Mouse (Mus musculus): ENCODE results near the gene Csnk1g1. TPM values are rescaled to one million over a fixed set of nuclear protein-coding genes. Genes with fewer than 3 reads are reported as not detected.

Csnk1g1 gene
- total RNA-seq, 1 experiment: 23.5 TPM

DNA sequence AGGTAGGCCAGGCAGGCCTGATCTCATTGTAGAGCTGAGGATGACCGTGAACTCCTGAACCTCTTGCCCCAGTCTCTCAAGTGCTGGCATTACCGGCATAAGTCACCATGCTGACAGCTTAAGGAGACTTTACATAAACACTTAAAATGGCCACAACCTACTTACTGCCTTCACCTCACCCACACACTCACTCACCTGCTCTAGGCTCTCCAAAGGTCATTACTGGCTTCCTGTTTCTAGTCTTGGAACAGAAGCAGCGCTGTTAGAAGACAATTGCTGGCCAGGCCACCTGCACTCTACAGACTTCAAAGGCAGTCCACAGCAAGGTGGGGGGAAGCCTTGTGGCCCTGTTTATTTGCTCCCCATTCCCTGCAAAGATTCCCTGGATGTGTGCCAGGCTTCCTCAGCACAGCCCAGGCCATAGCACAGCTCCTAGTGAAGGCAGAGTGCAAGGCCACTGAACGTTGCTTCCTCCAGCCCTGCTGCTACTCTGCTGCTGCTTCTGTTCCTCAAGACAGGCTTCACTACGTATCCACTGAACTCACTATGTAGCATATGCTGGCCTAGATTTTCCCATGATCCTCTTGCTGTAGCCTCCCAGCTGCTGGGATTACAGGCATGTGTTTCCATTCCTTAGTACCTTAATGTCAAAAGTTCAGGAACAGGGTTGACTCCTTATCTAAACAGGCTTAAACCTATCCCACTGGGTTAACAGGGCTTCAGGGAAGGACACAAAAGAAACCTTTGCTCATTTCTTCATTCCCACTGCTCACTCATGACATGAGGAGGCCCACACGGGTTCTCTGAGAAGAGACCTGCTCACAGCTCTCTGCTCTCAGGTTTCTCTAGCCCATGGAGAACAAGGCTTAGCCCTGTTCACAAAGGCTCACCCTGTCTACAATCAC is 182.9 kb downstream of the Csnk1g1 start:
- 0 out of 2 replicates have a peak, but pooled peaks cover 6% of the 10 kb centered on the region for H3K36me3 ChIP-seq (ENCODE audit: control insufficient read depth, insufficient read depth, low read length, poor library complexity, severe bottlenecking)
- H3K27ac ChIP-seq (ENCODE audit: insufficient read depth, low read depth, low read length, poor library complexity, severe bottlenecking): no peak overlapping the region
- no peak for DNase-seq (ENCODE audit: low read depth, low spot score)
- no peak for TF ChIP-seq ZNF384 (IDR thresholded peaks at IDR 0.05; ENCODE audit: low read depth, low read length)
- no peak for TF ChIP-seq CHD2 (IDR thresholded peaks at IDR 0.05; ENCODE audit: low read depth, low read length)
- no peak for TF ChIP-seq MAFK (IDR thresholded peaks at IDR 0.05; ENCODE audit: insufficient read depth, low read depth, low read length)
- TF ChIP-seq ZC3H11A (IDR thresholded peaks at IDR 0.05; ENCODE audit: borderline replicate concordance, low read depth, low read length): no peak
- TF ChIP-seq HCFC1 (IDR thresholded peaks at IDR 0.05; ENCODE audit: borderline replicate concordance, insufficient read depth, low read length): no peak
- no peak overlapping the region for H3K9ac ChIP-seq (ENCODE audit: insufficient read depth, low read depth, low read length, poor library complexity, severe bottlenecking)
- H3K4me1 ChIP-seq (ENCODE audit: control insufficient read depth in 2 of 2, insufficient read depth in 2 of 2, low read length in 2 of 2, poor library complexity in 1 of 2): peaks cover 0 to 4% of the 10 kb centered on the region in 2 experiments; a peak in 2 of 4 replicates
- no peaks in the 10 kb centered on the region for H3K9me3 ChIP-seq (ENCODE audit: control insufficient read depth, insufficient read depth, low read depth, low read length)
- in situ Hi-C loops (cut with MboI; ENCODE audit: low sequenced_read_pairs in 2 of 2, unreplicated experiment in 2 of 2): no loop called here
- no peak overlapping the region for H3K4me3 ChIP-seq (ENCODE audit: insufficient read depth in 1 of 2, low read depth in 1 of 2, low read length in 2 of 2, poor library complexity in 1 of 2, severe bottlenecking in 1 of 2)

DNA sequence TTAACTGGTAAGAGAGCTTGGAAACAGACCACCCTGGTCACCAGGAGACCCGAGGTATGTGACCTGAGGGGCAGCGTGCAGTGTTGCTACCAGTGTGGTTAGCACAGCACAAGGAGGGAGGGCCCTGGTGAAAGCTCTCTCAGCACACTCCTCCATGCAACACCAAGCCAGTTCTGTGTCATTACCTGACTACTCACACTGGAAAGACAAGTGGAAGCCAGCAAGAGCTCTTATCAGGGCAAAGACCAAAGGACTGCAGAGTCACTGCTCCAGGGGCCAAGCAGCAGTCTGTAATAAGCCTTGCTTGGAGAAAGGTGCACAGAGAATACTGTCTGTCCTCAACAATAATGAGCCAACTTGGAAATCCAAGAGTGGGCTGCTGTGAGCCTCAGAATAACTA is 183.9 kb downstream of the Csnk1g1 start:
- Histone ChIP-seq H3K9me3 (ENCODE audit: control insufficient read depth, insufficient read depth, low read depth, low read length) (no peaks in the 10 kb centered on the region), H3K4me1 (ENCODE audit: control insufficient read depth in 2 of 2, insufficient read depth in 2 of 2, low read length in 2 of 2, poor library complexity in 1 of 2) (peaks cover 0 to 4% of the 10 kb centered on the region in 2 experiments; a peak in 2 of 4 replicates), H3K36me3 (ENCODE audit: control insufficient read depth, insufficient read depth, low read length, poor library complexity, severe bottlenecking) (peaks cover 8% of the 10 kb centered on the region; the same call in 1 of the 2 replicates), H3K9ac (ENCODE audit: insufficient read depth, low read depth, low read length, poor library complexity, severe bottlenecking) (no peak overlapping the region), H3K27ac (ENCODE audit: insufficient read depth, low read depth, low read length, poor library complexity, severe bottlenecking) (no peak overlapping the region), H3K4me3 (ENCODE audit: insufficient read depth in 1 of 2, low read depth in 1 of 2, low read length in 2 of 2, poor library complexity in 1 of 2, severe bottlenecking in 1 of 2) (no peak overlapping the region)
- no peak for DNase-seq (ENCODE audit: low read depth, low spot score)
- TF ChIP-seq MAFK (IDR thresholded peaks at IDR 0.05; ENCODE audit: insufficient read depth, low read depth, low read length) (no peak), ZNF384 (IDR thresholded peaks at IDR 0.05; ENCODE audit: low read depth, low read length) (no peak), CHD2 (IDR thresholded peaks at IDR 0.05; ENCODE audit: low read depth, low read length) (no peak), ZC3H11A (IDR thresholded peaks at IDR 0.05; ENCODE audit: borderline replicate concordance, low read depth, low read length) (no peak), HCFC1 (IDR thresholded peaks at IDR 0.05; ENCODE audit: borderline replicate concordance, insufficient read depth, low read length) (no peak)
- in situ Hi-C loops (cut with MboI; ENCODE audit: low sequenced_read_pairs in 2 of 2, unreplicated experiment in 2 of 2): no loop called here

Other genes with a start within 250 kb of the Csnk1g1 start
- gene Oaz2, start 240.9 kb upstream of the Csnk1g1 start, total RNA-seq (2012; rRNA removed): 30.1 and 51.5 TPM in 2 replicates
- gene Zfp609, start 81.4 kb upstream of the Csnk1g1 start, total RNA-seq (2012; rRNA removed): 8.7 and 9.9 TPM in 2 replicates
- 33.7 and 36.7 TPM in 2 replicates for gene Pclaf, start 18.7 kb upstream of the Csnk1g1 start, total RNA-seq (2012; rRNA removed)
- gene Trip4, start 130 bp upstream of the Csnk1g1 start, total RNA-seq (2012; rRNA removed): 13.5 and 18.6 TPM in 2 replicates
- 891 and 1,136 TPM in 2 replicates for gene Ppib, start 151.3 kb downstream of the Csnk1g1 start, total RNA-seq (2012; rRNA removed)
- gene Snx22, start 160.8 kb downstream of the Csnk1g1 start, total RNA-seq (2012; rRNA removed): 13.1 and 17.9 TPM in 2 replicates
- gene Snx1, start 217.7 kb downstream of the Csnk1g1 start, total RNA-seq (2012; rRNA removed): 27.4 and 42.4 TPM in 2 replicates
- gene Ciao2a, start 217.7 kb downstream of the Csnk1g1 start, total RNA-seq (2012; rRNA removed): 31.7 and 55.9 TPM in 2 replicates
- 0.90 and 1.2 TPM in 2 replicates for gene Dapk2, start 249.3 kb downstream of the Csnk1g1 start, total RNA-seq (2012; rRNA removed)